Mouse (Mus musculus): ENCODE measurements around the gene Shisal2b.

DNA sequence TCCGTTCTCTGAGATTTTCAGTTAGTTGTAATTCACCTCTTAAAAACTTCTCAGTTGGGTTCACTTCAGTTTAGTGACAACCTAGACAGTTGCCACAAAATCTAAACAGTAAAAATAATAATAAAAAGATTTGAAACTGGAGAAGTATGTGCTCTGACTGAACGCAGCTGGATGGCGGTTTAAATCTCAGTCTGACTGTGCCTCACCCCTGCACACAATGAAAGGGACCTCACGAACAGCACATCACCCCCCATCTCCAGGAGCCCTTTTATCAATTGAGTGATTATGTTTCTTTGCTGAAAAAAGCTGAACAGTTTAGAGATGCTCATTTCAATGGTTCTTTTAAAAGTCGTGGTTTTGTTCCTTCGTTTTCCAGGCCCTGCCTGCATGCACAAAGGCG is 45.0 kb upstream of the Shisal2b start:
- TF ChIP-seq CTCF (IDR thresholded peaks at IDR 0.05; ENCODE audit: control insufficient read depth, insufficient read depth, low read length), result no peak
- no peak for TF ChIP-seq POLR2A (IDR thresholded peaks at IDR 0.05; ENCODE audit: borderline replicate concordance, control insufficient read depth, low read depth, low read length)
